Mouse (Mus musculus): ENCODE data around the gene St6gal1.

DNA sequence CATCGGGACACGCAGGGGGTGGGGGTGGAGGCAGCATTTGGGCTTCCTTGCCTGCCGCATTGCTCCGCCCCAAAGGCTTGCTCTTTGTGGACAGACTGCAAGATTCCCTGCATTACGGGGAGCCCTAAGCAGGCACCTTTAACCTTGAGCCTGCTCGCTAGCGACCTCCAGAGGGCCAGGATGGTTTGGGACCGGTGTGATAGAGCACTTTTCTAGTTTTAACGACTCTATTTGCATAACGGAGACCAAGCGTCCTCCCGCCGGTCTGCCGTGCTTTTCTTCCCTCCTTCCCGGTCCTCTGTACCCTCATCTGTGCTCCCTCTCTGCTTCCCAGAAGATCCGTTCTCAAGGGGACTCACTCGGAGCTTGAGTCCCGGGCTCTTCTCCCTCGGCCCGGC lies at the start of gene St6gal1:
- TF ChIP-seq GATA1 (IDR thresholded peaks at IDR 0.05; ENCODE audit: low read length) (no peak), TAL1 (IDR thresholded peaks at IDR 0.05; ENCODE audit: low read length) (no peak)

All from erythroblast, embryonic 14.5 days (primary cell).